Mouse (Mus musculus) megakaryocyte-erythroid progenitor cell, adult 5-6 weeks (primary cell): ENCODE measurements around the gene Arcn1. TPM values are rescaled to one million over a fixed set of nuclear protein-coding genes. Genes with fewer than 3 reads are reported as not detected.

Experiments used
- ATAC-seq: replicated peaks from 2 replicates; pipeline ENCODE4 v1.8.0; 2016; ENCODE audit warnings: mild to moderate bottlenecking, inconsistent platforms; ENCODE audit not compliant: severe bottlenecking, poor library complexity, low FRiP score, low TSS enrichment
- total RNA-seq, 2 experiments: library from RNA; stranded (forward) in 1 of 2; stranded (reverse) in 1 of 2; fragments of 200-1000, 215-1000 nt in 1 of 2; fragments of >200 nt in 1 of 2; fragmentation: Nextera tagmentation in 1 of 2; gene quantifications; 2 replicates each; pipeline ENCODE4 v1.2.3; 2014 to 2017

Arcn1 gene
- total RNA-seq, 2 experiments from 2014 or later = 111 to 182 TPM

GRCm38 (mm10) chr9:44721877-44722186 lies 45.8 kb downstream of the Arcn1 start:
- ATAC-seq = no peak

- ATAC-seq = peak; percentile 53
Observed at GRCm38 (mm10) chr9:44721154-44721876, 46.3 kb downstream of the Arcn1 start.

- ATAC-seq = 0 out of 2 replicates have a peak, but pooled peaks have one; percentile 8
Observed at GRCm38 (mm10) chr9:44720358-44721153, 47.1 kb downstream of the Arcn1 start.

GRCm38 (mm10) chr9:44719632-44720357 lies 47.9 kb downstream of the Arcn1 start:
- no peak for ATAC-seq

- no peak for ATAC-seq
Observed at GRCm38 (mm10) chr9:44718937-44719631, 48.6 kb downstream of the Arcn1 start.

- no peak for ATAC-seq
Observed at GRCm38 (mm10) chr9:44717822-44718242, 49.8 kb downstream of the Arcn1 start.

GRCm38 (mm10) chr9:44716997-44717821 lies 50.4 kb downstream of the Arcn1 start:
- peak; percentile 40; the same call in 1 of the 2 replicates for ATAC-seq

- no peak for ATAC-seq
Observed at GRCm38 (mm10) chr9:44715705-44716362, 51.8 kb downstream of the Arcn1 start.

- no peak for ATAC-seq
Observed at GRCm38 (mm10) chr9:44715109-44715508, 52.5 kb downstream of the Arcn1 start.

GRCm38 (mm10) chr9:44713574-44713973 lies 54.1 kb downstream of the Arcn1 start:
- ATAC-seq = no peak

- ATAC-seq = peak; percentile 52
Observed at GRCm38 (mm10) chr9:44713080-44713479, 54.6 kb downstream of the Arcn1 start.

- no peak for ATAC-seq
Observed at GRCm38 (mm10) chr9:44711602-44712001, 56.0 kb downstream of the Arcn1 start.

- ATAC-seq = no peak
Observed at GRCm38 (mm10) chr9:44710213-44710612, 57.4 kb downstream of the Arcn1 start.

GRCm38 (mm10) chr9:44709600-44709999 lies 58.0 kb downstream of the Arcn1 start:
- no peak for ATAC-seq

- no peak for ATAC-seq
Observed at GRCm38 (mm10) chr9:44708925-44709324, 58.7 kb downstream of the Arcn1 start.

- peak; percentile 73 for ATAC-seq
Observed at GRCm38 (mm10) chr9:44708429-44708765, 59.2 kb downstream of the Arcn1 start.

GRCm38 (mm10) chr9:44707749-44708428 lies 59.8 kb downstream of the Arcn1 start:
- 0 out of 2 replicates have a peak, but pooled peaks have one; percentile 3 for ATAC-seq

- ATAC-seq = no peak
Observed at GRCm38 (mm10) chr9:44699730-44700129, 67.9 kb downstream of the Arcn1 start.
